Mouse (Mus musculus) intestine, embryonic 16.5 days (tissue): ENCODE data around the gene Ngfr. TPM values are rescaled to one million over a fixed set of nuclear protein-coding genes. Genes with fewer than 3 reads are reported as not detected.

Experiments used
- ATAC-seq: fragments of 200-750 bp; cut with Nextera tagmentation; 2 replicates; pipeline ENCODE4 v1.8.0; 2017; ENCODE audit warnings: moderate TSS enrichment, moderate library complexity
- H3K27ac ChIP-seq: fragments of 300-500 bp; sonication (generic); 2 replicates; pipeline ENCODE4 v1.5.1; 2014; ENCODE audit warnings: mild to moderate bottlenecking, low read length
- H3K27me3 ChIP-seq: fragments of 300-500 bp; sonication (generic); replicated peaks from 2 replicates; pipeline ENCODE4 v1.6.1; 2014; ENCODE audit warnings: low read length, control low read depth, mixed read lengths; ENCODE audit not compliant: control insufficient read depth, insufficient read depth
- H3K36me3 ChIP-seq: fragments of 300-500 bp; sonication (generic); 2 replicates; pipeline ENCODE4 v1.6.1; 2014; ENCODE audit warnings: low read length, control low read depth; ENCODE audit not compliant: control insufficient read depth, insufficient read depth
- H3K4me1 ChIP-seq: fragments of 300-500 bp; sonication (generic); 2 replicates; pipeline ENCODE4 v1.6.1; 2014; ENCODE audit warnings: low read length, control low read depth, mixed read lengths; ENCODE audit not compliant: control insufficient read depth, insufficient read depth
- H3K4me2 ChIP-seq: fragments of 300-500 bp; sonication (generic); 2 replicates; pipeline ENCODE4 v1.6.1; 2014; ENCODE audit warnings: low read depth, low read length, control low read depth
- H3K4me3 ChIP-seq: fragments of 300-500 bp; sonication (generic); 2 replicates; pipeline ENCODE4 v1.5.1; 2014; ENCODE audit warnings: mild to moderate bottlenecking, low read length
- H3K9ac ChIP-seq: fragments of 300-500 bp; sonication (generic); 2 replicates; pipeline ENCODE4 v1.6.1; 2014; ENCODE audit warnings: low read depth, low read length
- H3K9me3 ChIP-seq: fragments of 300-500 bp; sonication (generic); 2 replicates; pipeline ENCODE4 v1.6.1; 2016; ENCODE audit warnings: low read length, control low read depth; ENCODE audit not compliant: control insufficient read depth
- WGBS: fragments of 180-500 bp; shearing (Covaris S2); extraction: QIAGEN DNeasy Blood & Tissue Kit; methylation state at CpG from one replicate; pipeline ENCODE4 v1.1.7; 2014; 5-methylcytosine and 5-hydroxymethylcytosine counted together
- polyA plus RNA-seq: library from polyadenylated mRNA; unstranded; fragments of >200 nt; fragmentation: Nextera tagmentation; extraction: Ambion mirVana; gene quantifications from 2 replicates; pipeline ENCODE4 v1.2.1, GENCODE M21; 2015

The Ngfr gene
- polyA plus RNA-seq, 1 experiment from 2014 or later, result 15.5 TPM

- H3K4me2 ChIP-seq, result no peak overlapping the region
- H3K4me3 ChIP-seq, result no peak overlapping the region
- no peaks in the 10 kb centered on the region for H3K36me3 ChIP-seq
- peaks cover 31% of the 10 kb centered on the region for H3K27me3 ChIP-seq
- ATAC-seq, result no peak
- H3K27ac ChIP-seq, result no peak overlapping the region
- H3K9ac ChIP-seq, result no peak overlapping the region
- no peaks in the 10 kb centered on the region for H3K9me3 ChIP-seq
- peaks cover 19% of the 10 kb centered on the region for H3K4me1 ChIP-seq
- WGBS, result 35% methylated on average over 13 of the region's 13 CpGs
These were observed 11.7 kb downstream of the Ngfr start for GRCm38 (mm10) chr11:95575791-95576190.

GRCm38 (mm10) chr11:95574786-95575334 is 12.7 kb downstream of the Ngfr start:
- H3K36me3 ChIP-seq, result no peaks in the 10 kb centered on the region
- H3K4me2 ChIP-seq, result no peak overlapping the region
- peaks cover 23% of the 10 kb centered on the region for H3K27me3 ChIP-seq
- WGBS, result 80% methylated on average over 6 of the region's 6 CpGs
- peaks cover 19% of the 10 kb centered on the region for H3K4me1 ChIP-seq
- H3K9me3 ChIP-seq, result no peaks in the 10 kb centered on the region
- H3K4me3 ChIP-seq, result no peak overlapping the region
- H3K27ac ChIP-seq, result no peak overlapping the region
- H3K9ac ChIP-seq, result peak overlapping the region; percentile 28; the same call in 1 of the 2 replicates
- no peak for ATAC-seq

GRCm38 (mm10) chr11:95572227-95572626 is 15.3 kb downstream of the Ngfr start:
- H3K4me3 ChIP-seq, result no peak overlapping the region
- WGBS, result 31% methylated on average over 3 of the region's 3 CpGs
- no peaks in the 10 kb centered on the region for H3K36me3 ChIP-seq
- H3K27me3 ChIP-seq, result peaks cover 4% of the 10 kb centered on the region
- no peak overlapping the region for H3K4me2 ChIP-seq
- H3K9ac ChIP-seq, result no peak overlapping the region
- H3K9me3 ChIP-seq, result no peaks in the 10 kb centered on the region
- ATAC-seq, result no peak
- H3K27ac ChIP-seq, result no peak overlapping the region
- peaks cover 34% of the 10 kb centered on the region for H3K4me1 ChIP-seq

- Histone ChIP-seq H3K4me3 (no peak overlapping the region), H3K36me3 (no peaks in the 10 kb centered on the region), H3K9me3 (no peaks in the 10 kb centered on the region), H3K27ac (no peak overlapping the region), H3K27me3 (peaks cover 3% of the 10 kb centered on the region), H3K4me2 (no peak overlapping the region), H3K4me1 (peaks cover 39% of the 10 kb centered on the region), H3K9ac (peak overlapping the region; percentile 54)
- 0 out of 2 replicates have a peak, but pooled peaks have one; percentile 39 for ATAC-seq
- 17% methylated on average over 9 of the region's 9 CpGs for WGBS
These were observed 15.8 kb downstream of the Ngfr start for GRCm38 (mm10) chr11:95571755-95572154.

GRCm38 (mm10) chr11:95570827-95571619 is 16.5 kb downstream of the Ngfr start:
- H3K4me3 ChIP-seq, result no peak overlapping the region
- H3K27ac ChIP-seq, result no peak overlapping the region
- H3K4me2 ChIP-seq, result no peak overlapping the region
- H3K4me1 ChIP-seq, result peaks cover 38% of the 10 kb centered on the region
- H3K36me3 ChIP-seq, result no peaks in the 10 kb centered on the region
- H3K27me3 ChIP-seq, result peaks cover 3% of the 10 kb centered on the region; the same call in 1 of the 2 replicates
- ATAC-seq, result no peak
- 56% methylated on average over 25 of the region's 25 CpGs for WGBS
- no peaks in the 10 kb centered on the region for H3K9me3 ChIP-seq
- no peak overlapping the region for H3K9ac ChIP-seq

GRCm38 (mm10) chr11:95569908-95570307 is 17.6 kb downstream of the Ngfr start:
- no peak overlapping the region for H3K4me2 ChIP-seq
- no peaks in the 10 kb centered on the region for H3K36me3 ChIP-seq
- 78% methylated on average over 6 of the region's 6 CpGs for WGBS
- H3K27ac ChIP-seq, result no peak overlapping the region
- no peak overlapping the region for H3K4me3 ChIP-seq
- no peak overlapping the region for H3K9ac ChIP-seq
- H3K4me1 ChIP-seq, result peaks cover 32% of the 10 kb centered on the region
- no peak for ATAC-seq
- H3K9me3 ChIP-seq, result no peaks in the 10 kb centered on the region
- H3K27me3 ChIP-seq, result peaks cover 3% of the 10 kb centered on the region; the same call in 1 of the 2 replicates

GRCm38 (mm10) chr11:95567936-95568715 is 19.4 kb downstream of the Ngfr start:
- no peaks in the 10 kb centered on the region for H3K36me3 ChIP-seq
- H3K9me3 ChIP-seq, result no peaks in the 10 kb centered on the region
- no peak overlapping the region for H3K4me2 ChIP-seq
- 52% methylated on average over 8 of the region's 8 CpGs for WGBS
- ATAC-seq, result no peak
- peak overlapping the region; percentile 22 for H3K9ac ChIP-seq
- H3K4me1 ChIP-seq, result peaks cover 32% of the 10 kb centered on the region
- peak overlapping the region; percentile 68 for H3K27ac ChIP-seq
- H3K27me3 ChIP-seq, result peaks cover 3% of the 10 kb centered on the region; the same call in 1 of the 2 replicates
- no peak overlapping the region for H3K4me3 ChIP-seq

- Histone ChIP-seq H3K4me2 (no peak overlapping the region), H3K27me3 (peaks cover 3% of the 10 kb centered on the region; the same call in 1 of the 2 replicates), H3K27ac (peak overlapping the region; percentile 68), H3K36me3 (no peaks in the 10 kb centered on the region), H3K9ac (no peak overlapping the region), H3K9me3 (no peaks in the 10 kb centered on the region), H3K4me3 (no peak overlapping the region), H3K4me1 (peaks cover 32% of the 10 kb centered on the region)
- ATAC-seq, result no peak
- WGBS, result 65% methylated on average over 6 of the region's 6 CpGs
These were observed 20.2 kb downstream of the Ngfr start for GRCm38 (mm10) chr11:95567366-95567765.

- no peaks in the 10 kb centered on the region for H3K36me3 ChIP-seq
- WGBS, result 83% methylated on average over 10 of the region's 10 CpGs
These were observed 22.2 kb downstream of the Ngfr start for GRCm38 (mm10) chr11:95565327-95565726.

More at GRCm38 (mm10) chr11:95565327-95565726, 22.2 kb downstream of the Ngfr start:
- Histone ChIP-seq H3K4me3 (no peak overlapping the region), H3K9ac (no peak overlapping the region), H3K4me1 (peaks cover 19% of the 10 kb centered on the region), H3K27ac (no peak overlapping the region), H3K9me3 (no peaks in the 10 kb centered on the region), H3K27me3 (no peaks in the 10 kb centered on the region), H3K4me2 (no peak overlapping the region)
- no peak for ATAC-seq
